Mouse (Mus musculus) liver, adult 2 months (tissue): ENCODE results near the gene Unc45a.

Experiments used
- CTCF ChIP-seq: fragments of 200-500 bp; IDR thresholded peaks from 2 replicates; pipeline ENCODE4 v1.5.1; 2011; ENCODE audit warnings: low read depth, low read length, control low read depth
- POLR2A ChIP-seq: fragments of 200-500 bp; IDR thresholded peaks from 2 replicates; pipeline ENCODE4 v1.6.1; 2011; ENCODE audit warnings: low read length, control low read depth; ENCODE audit not compliant: insufficient read depth; ENCODE audit errors: extremely low read depth

DNA sequence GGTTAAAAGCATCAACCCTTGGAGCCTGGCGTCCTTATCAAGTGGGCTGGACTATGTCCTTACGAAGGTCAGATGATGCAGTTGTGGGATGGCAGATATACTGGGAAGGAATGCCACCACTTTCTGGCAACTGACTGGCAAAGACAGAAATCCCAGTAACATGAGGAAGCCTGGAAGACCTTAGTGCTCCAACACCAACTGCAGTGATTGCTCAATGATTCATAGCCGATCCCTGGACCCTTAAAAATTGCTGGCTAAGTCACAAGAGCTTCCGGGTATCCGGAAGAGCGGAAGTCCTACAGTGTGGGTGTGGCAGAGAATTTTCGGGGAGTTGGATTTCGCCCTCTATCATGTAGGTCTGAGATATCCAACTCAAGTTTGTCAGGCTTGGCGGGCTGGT lies 5.4 kb upstream of the Unc45a start:
- TF ChIP-seq CTCF (no peak), POLR2A (no peak)
